Mouse (Mus musculus) midbrain, embryonic 14.5 days (tissue): ENCODE results near the gene Smu1. TPM values are rescaled to one million over a fixed set of nuclear protein-coding genes. Genes with fewer than 3 reads are reported as not detected.

Source experiments
- ATAC-seq: fragments of 200-750 bp; cut with Nextera tagmentation; 2 replicates; pipeline ENCODE4 v1.8.0; 2017; ENCODE audit warnings: moderate number of reproducible peaks, moderate library complexity; ENCODE audit not compliant: low FRiP score, low TSS enrichment
- DNase-seq: peaks from one replicate; pipeline ENCODE4 v3.0.0-alpha.2; 2015
- H3K27ac ChIP-seq: fragments of 300-500 bp; sonication (generic); replicated peaks from 2 replicates; pipeline ENCODE4 v1.5.1; 2014; ENCODE audit warnings: mild to moderate bottlenecking, low read depth, low read length, moderate library complexity
- H3K27me3 ChIP-seq: fragments of 300-500 bp; sonication (generic); 2 replicates; pipeline ENCODE4 v1.6.1; 2014; ENCODE audit warnings: low read length, control low read depth, mixed read lengths; ENCODE audit not compliant: control insufficient read depth, insufficient read depth
- H3K36me3 ChIP-seq: fragments of 300-500 bp; sonication (generic); 2 replicates; pipeline ENCODE4 v1.6.1; 2014; ENCODE audit warnings: low read length, control low read depth; ENCODE audit not compliant: control insufficient read depth, insufficient read depth
- H3K4me1 ChIP-seq: fragments of 300-500 bp; sonication (generic); 2 replicates; pipeline ENCODE4 v1.6.1; 2014; ENCODE audit warnings: mild to moderate bottlenecking, antibody characterized with exemption, low read length, control low read depth; ENCODE audit not compliant: control insufficient read depth, insufficient read depth
- H3K4me2 ChIP-seq: fragments of 300-500 bp; sonication (generic); 2 replicates; pipeline ENCODE4 v1.6.1; 2014; ENCODE audit warnings: mild to moderate bottlenecking, low read length, moderate library complexity
- H3K4me3 ChIP-seq: fragments of 300-500 bp; sonication (generic); replicated peaks from 2 replicates; pipeline ENCODE4 v1.5.1; 2014; ENCODE audit warnings: low read depth, low read length
- H3K9ac ChIP-seq: fragments of 300-500 bp; sonication (generic); replicated peaks from 2 replicates; pipeline ENCODE4 v1.6.1; 2014; ENCODE audit warnings: mild to moderate bottlenecking, low read length, moderate library complexity
- H3K9me3 ChIP-seq: fragments of 300-500 bp; sonication (generic); 2 replicates; pipeline ENCODE4 v1.6.1; 2016; ENCODE audit warnings: low read length, control low read depth, mixed read lengths; ENCODE audit not compliant: control insufficient read depth
- WGBS: fragments of 180-500 bp; shearing (Covaris S2); extraction: QIAGEN DNeasy Blood & Tissue Kit; methylation state at CpG from one replicate; pipeline ENCODE4 v1.1.7; 2014; 5-methylcytosine and 5-hydroxymethylcytosine counted together
- microRNA counts: library from miRNA; unstranded; fragments of <30 nt; microRNA quantifications from one replicate; lab custom pipeline; 2016
- microRNA-seq: library from miRNA; unstranded; fragments of <30 nt; microRNA quantifications from one replicate; pipeline ENCODE4, GENCODE M21; 2016
- polyA plus RNA-seq: library from polyadenylated mRNA; unstranded; fragments of >200 nt; fragmentation: Nextera tagmentation; extraction: Ambion mirVana; gene quantifications from 2 replicates; pipeline ENCODE4 v1.2.1, GENCODE M21; 2014

Smu1 gene
- polyA plus RNA-seq, 1 experiment from 2014 or later: 136 TPM

DNA sequence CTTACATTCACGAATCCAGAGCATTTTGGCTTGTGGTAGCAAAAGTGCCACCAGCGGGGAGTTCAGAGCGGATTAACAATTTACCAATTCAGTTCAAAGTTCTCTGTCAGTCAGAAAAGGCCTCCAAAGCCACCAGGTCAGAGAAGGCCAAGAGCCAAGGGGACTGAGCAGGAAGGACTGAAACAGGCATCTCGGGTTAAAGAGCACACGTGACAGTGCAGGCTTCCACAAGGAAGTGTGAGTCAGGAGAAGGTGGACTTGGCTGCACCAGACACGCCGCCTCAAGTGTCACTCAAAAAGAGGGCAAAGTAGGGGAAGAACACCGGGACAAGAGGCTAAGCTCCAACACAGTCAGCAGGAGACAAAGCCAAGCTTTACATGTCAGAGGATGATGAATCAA, 57.5 kb downstream of the Smu1 start:
- no peak for DNase-seq
- Histone ChIP-seq H3K36me3 (peaks cover 15% of the 10 kb centered on the region), H3K9me3 (no peaks in the 10 kb centered on the region), H3K27ac (no peak overlapping the region), H3K4me3 (no peak overlapping the region), H3K4me1 (peaks cover 21% of the 10 kb centered on the region), H3K4me2 (no peak overlapping the region), H3K9ac (no peak overlapping the region), H3K27me3 (no peaks in the 10 kb centered on the region)
- 89% methylated on average over 8 of the region's 8 CpGs for WGBS
- no peak for ATAC-seq

DNA sequence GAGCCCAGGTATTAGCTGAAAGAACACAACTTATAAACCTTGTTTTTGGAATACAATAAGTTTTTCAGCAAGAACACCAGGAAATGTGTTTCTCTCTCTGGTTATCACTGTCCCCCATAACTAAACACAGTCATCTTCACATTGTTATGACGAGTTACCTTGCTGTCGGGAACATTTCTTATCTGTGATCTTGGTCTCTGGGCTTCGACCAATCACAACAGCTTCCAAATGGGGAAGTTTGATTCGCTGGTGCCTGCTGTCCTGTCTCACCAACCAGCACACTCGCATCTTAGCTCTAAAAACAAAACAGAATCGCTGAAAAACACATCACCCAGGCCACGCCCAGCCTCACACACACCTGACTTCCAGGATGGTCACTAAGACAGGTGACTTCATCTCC, 60.7 kb downstream of the Smu1 start:
- Histone ChIP-seq H3K4me1 (peaks cover 11% of the 10 kb centered on the region), H3K4me3 (no peak overlapping the region), H3K9me3 (no peaks in the 10 kb centered on the region), H3K27ac (no peak overlapping the region), H3K27me3 (no peaks in the 10 kb centered on the region), H3K36me3 (peaks cover 44% of the 10 kb centered on the region), H3K9ac (no peak overlapping the region), H3K4me2 (no peak overlapping the region)
- WGBS: 84% methylated on average over 7 of the region's 7 CpGs
- DNase-seq: no peak
- ATAC-seq: no peak

DNA sequence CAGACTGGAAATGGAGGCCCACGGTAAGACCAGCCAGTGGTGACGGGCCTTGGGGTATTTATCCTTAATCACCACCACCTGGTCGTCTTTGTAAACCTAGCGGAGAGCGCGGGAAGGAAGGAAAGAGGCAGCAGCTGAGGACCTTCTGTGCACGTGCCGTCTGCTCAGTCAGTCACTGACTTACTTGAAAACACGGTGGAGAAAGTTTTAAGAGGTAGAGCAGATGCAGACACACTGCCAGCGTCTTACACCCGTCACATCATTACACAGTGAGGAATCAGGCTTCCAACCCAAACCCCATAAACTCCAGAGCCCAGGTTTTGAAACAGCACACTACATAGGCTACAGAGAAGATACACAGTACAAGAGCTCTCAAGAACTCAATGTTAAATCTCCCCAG, 66.6 kb downstream of the Smu1 start:
- Histone ChIP-seq H3K27ac (no peak overlapping the region), H3K4me2 (no peak overlapping the region), H3K27me3 (no peaks in the 10 kb centered on the region), H3K4me3 (no peak overlapping the region), H3K9ac (no peak overlapping the region), H3K36me3 (peaks cover 79% of the 10 kb centered on the region), H3K4me1 (no peaks in the 10 kb centered on the region), H3K9me3 (no peaks in the 10 kb centered on the region)
- DNase-seq (no peak), ATAC-seq (no peak)
- 92% methylated on average over 11 of the region's 11 CpGs for WGBS

MicroRNA genes within 50 kb of the gene (microRNA counts, 519-probe panel; counts per million panel counts)
- microRNA mmu-miR-207 (lab: Ali Mortazavi, UCI): not detected

Small RNA genes within 50 kb of the gene (microRNA-seq; reads per million reads assigned to microRNA genes)
- not detected for gene Mir207

Other genes starting within 250 kb of the Smu1 start
- 43.5 and 44.8 TPM in 2 replicates for gene Aptx, start 54.7 kb downstream of the Smu1 start, polyA plus RNA-seq
- 669 and 677 TPM in 2 replicates for gene Dnaja1, start 35.8 kb downstream of the Smu1 start, polyA plus RNA-seq
- gene B4galt1, start 96.1 kb upstream of the Smu1 start, polyA plus RNA-seq: 4.3 and 7.6 TPM in 2 replicates
- not detected in 2 replicates for gene Spink4, start 162.1 kb upstream of the Smu1 start, polyA plus RNA-seq
- gene Bag1, start 190.4 kb upstream of the Smu1 start, polyA plus RNA-seq: 203 and 204 TPM in 2 replicates
- gene Chmp5, start 190.5 kb upstream of the Smu1 start, polyA plus RNA-seq: 172 and 186 TPM in 2 replicates
- gene Nfx1, start 213.0 kb upstream of the Smu1 start, polyA plus RNA-seq: 90.8 and 114 TPM in 2 replicates